Mouse (Mus musculus) heart, embryonic 14.5 days (tissue): Measurements from ENCODE around the gene Flt3l. TPM values are rescaled to one million over a fixed set of nuclear protein-coding genes. Genes with fewer than 3 reads are reported as not detected.

Source experiments
- ATAC-seq: fragments of 200-750 bp; cut with Nextera tagmentation; 2 replicates; pipeline ENCODE4 v1.8.0; 2017; ENCODE audit warnings: low read depth, moderate TSS enrichment; ENCODE audit not compliant: insufficient number of reproducible peaks, insufficient read depth, low FRiP score
- H3K27ac ChIP-seq, 2 experiments: fragments of 200-500 bp in 1 of 2; fragments of 300-500 bp in 1 of 2; sonication (generic) in 1 of 2; replicated peaks in 1 of 2; 2 replicates each; pipeline ENCODE4 v1.5.1; 2012 to 2014; ENCODE audit warnings: low read depth in 2 of 2, low read length in 2 of 2, control low read depth in 1 of 2, mild to moderate bottlenecking in 1 of 2, mixed read lengths in 1 of 2; ENCODE audit not compliant: control insufficient read depth in 1 of 2, insufficient read depth in 1 of 2
- H3K27me3 ChIP-seq: fragments of 300-500 bp; sonication (generic); 2 replicates; pipeline ENCODE4 v1.6.1; 2014; ENCODE audit warnings: mild to moderate bottlenecking, low read length, control low read depth; ENCODE audit not compliant: control insufficient read depth, insufficient read depth
- H3K36me3 ChIP-seq: fragments of 300-500 bp; sonication (generic); 2 replicates; pipeline ENCODE4 v1.6.1; 2014; ENCODE audit warnings: mild to moderate bottlenecking, control low read depth, low read length, mixed read lengths; ENCODE audit not compliant: control insufficient read depth, insufficient read depth
- H3K4me1 ChIP-seq, 2 experiments: fragments of 200-500 bp in 1 of 2; fragments of 300-500 bp in 1 of 2; sonication (generic) in 1 of 2; 2 replicates each; pipeline ENCODE4 v1.6.1; 2012 to 2014; ENCODE audit warnings: low read length in 2 of 2, control low read depth in 1 of 2, mixed read lengths in 1 of 2; ENCODE audit not compliant: control insufficient read depth in 2 of 2, insufficient read depth in 2 of 2
- H3K4me2 ChIP-seq: fragments of 300-500 bp; sonication (generic); 2 replicates; pipeline ENCODE4 v1.6.1; 2014; ENCODE audit warnings: mild to moderate bottlenecking, low read length
- H3K4me3 ChIP-seq, 2 experiments: fragments of 200-500 bp in 1 of 2; fragments of 300-500 bp in 1 of 2; sonication (generic) in 1 of 2; 2 replicates each; pipeline ENCODE4 v1.5.1; 2012 to 2014; ENCODE audit warnings: low read length in 2 of 2, mild to moderate bottlenecking in 2 of 2, control low read depth in 1 of 2, low read depth in 1 of 2, moderate library complexity in 1 of 2; ENCODE audit not compliant: control insufficient read depth in 1 of 2, insufficient read depth in 1 of 2
- H3K9ac ChIP-seq: fragments of 300-500 bp; sonication (generic); 2 replicates; pipeline ENCODE4 v1.6.1; 2014; ENCODE audit warnings: mild to moderate bottlenecking, low read length
- H3K9me3 ChIP-seq: fragments of 300-500 bp; sonication (generic); 2 replicates; pipeline ENCODE4 v1.6.1; 2016; ENCODE audit warnings: low read length, control low read depth; ENCODE audit not compliant: control insufficient read depth
- WGBS: fragments of 180-500 bp; shearing (Covaris S2); extraction: QIAGEN DNeasy Blood & Tissue Kit; methylation state at CpG from one replicate; pipeline ENCODE4 v1.1.7; 2014; 5-methylcytosine and 5-hydroxymethylcytosine counted together
- polyA plus RNA-seq: library from polyadenylated mRNA; unstranded; fragments of >200 nt; fragmentation: Nextera tagmentation; extraction: Ambion mirVana; gene quantifications from 2 replicates; pipeline ENCODE4 v1.2.1, GENCODE M21; 2014

Gene Flt3l
- polyA plus RNA-seq, 1 experiment from 2014 or later, result 1.3 TPM

GRCm38 (mm10) chr7:45163735-45164490, 27.7 kb upstream of the Flt3l start, which contains the start of gene Slc17a7:
Slc17a7 (plus strand) TSS chr7:45163949.
- Histone ChIP-seq H3K9me3 (peaks cover 5% of the 10 kb centered on the region), H3K4me2 (peak within 1 kb of the TSS; percentile 62), H3K36me3 (peaks cover 20% of the 10 kb centered on the region), H3K4me3 (peak within 1 kb of the TSS; percentile 31 to 35), H3K4me1 (peaks cover 6 to 10% of the 10 kb centered on the region in 2 experiments; a peak in 3 of 4 replicates), H3K27ac (no peak within 1 kb of the TSS), H3K27me3 (peaks cover 66% of the 10 kb centered on the region), H3K9ac (peak within 1 kb of the TSS; percentile 42; the same call in 1 of the 2 replicates)
- no peak for ATAC-seq
- WGBS, result 4% methylated on average over 32 of the region's 41 CpGs

GRCm38 (mm10) chr7:45162996-45163615, 26.9 kb upstream of the Flt3l start:
- Histone ChIP-seq H3K9me3 (no peaks in the 10 kb centered on the region), H3K36me3 (peaks cover 25% of the 10 kb centered on the region), H3K27ac (no peak overlapping the region), H3K4me2 (no peak overlapping the region), H3K4me3 (no peak overlapping the region), H3K27me3 (peaks cover 58% of the 10 kb centered on the region), H3K4me1 (peaks cover 6 to 10% of the 10 kb centered on the region in 2 experiments; a peak in 3 of 4 replicates), H3K9ac (no peak overlapping the region)
- ATAC-seq, result no peak
- WGBS, result 76% methylated on average over 9 of the region's 9 CpGs

- Histone ChIP-seq H3K4me2 (peak overlapping the region; percentile 72), H3K27ac (no peak overlapping the region), H3K4me1 (peaks cover 6 to 10% of the 10 kb centered on the region in 2 experiments; a peak in 3 of 4 replicates), H3K27me3 (peaks cover 52% of the 10 kb centered on the region), H3K9ac (no peak overlapping the region), H3K4me3 (peak overlapping the region; percentile 35 to 43; a peak in 3 of 4 replicates), H3K36me3 (peaks cover 30% of the 10 kb centered on the region), H3K9me3 (no peaks in the 10 kb centered on the region)
- WGBS, result 27% methylated on average over 6 of the region's 6 CpGs
- no peak for ATAC-seq
These were observed 26.3 kb upstream of the Flt3l start for GRCm38 (mm10) chr7:45162551-45162950.

- peak; percentile 60 for ATAC-seq
- peak overlapping the region; percentile 72 for H3K4me2 ChIP-seq
- no peak overlapping the region for H3K27ac ChIP-seq
- H3K9ac ChIP-seq, result peak overlapping the region; percentile 36; the same call in 1 of the 2 replicates
- H3K4me1 ChIP-seq, result peaks cover 6 to 10% of the 10 kb centered on the region in 2 experiments; a peak in 3 of 4 replicates
- 5% methylated on average over 35 of the region's 35 CpGs for WGBS
- H3K36me3 ChIP-seq, result peaks cover 33% of the 10 kb centered on the region
- H3K27me3 ChIP-seq, result peaks cover 45% of the 10 kb centered on the region
- H3K4me3 ChIP-seq, result peak overlapping the region; percentile 35 to 43
- no peaks in the 10 kb centered on the region for H3K9me3 ChIP-seq
These were observed 25.6 kb upstream of the Flt3l start for GRCm38 (mm10) chr7:45161612-45162473.

- ATAC-seq, result no peak
- no peak overlapping the region for H3K9ac ChIP-seq
- no peaks in the 10 kb centered on the region for H3K9me3 ChIP-seq
- no peak overlapping the region for H3K4me3 ChIP-seq
- no peak overlapping the region for H3K4me2 ChIP-seq
- H3K36me3 ChIP-seq, result peaks cover 39% of the 10 kb centered on the region
- peaks cover 6 to 10% of the 10 kb centered on the region in 2 experiments; a peak in 3 of 4 replicates for H3K4me1 ChIP-seq
- no peak overlapping the region for H3K27ac ChIP-seq
- WGBS, result 87% methylated on average over 3 of the region's 3 CpGs
- H3K27me3 ChIP-seq, result peaks cover 35% of the 10 kb centered on the region
These were observed 24.6 kb upstream of the Flt3l start for GRCm38 (mm10) chr7:45160866-45161265.

DNA sequence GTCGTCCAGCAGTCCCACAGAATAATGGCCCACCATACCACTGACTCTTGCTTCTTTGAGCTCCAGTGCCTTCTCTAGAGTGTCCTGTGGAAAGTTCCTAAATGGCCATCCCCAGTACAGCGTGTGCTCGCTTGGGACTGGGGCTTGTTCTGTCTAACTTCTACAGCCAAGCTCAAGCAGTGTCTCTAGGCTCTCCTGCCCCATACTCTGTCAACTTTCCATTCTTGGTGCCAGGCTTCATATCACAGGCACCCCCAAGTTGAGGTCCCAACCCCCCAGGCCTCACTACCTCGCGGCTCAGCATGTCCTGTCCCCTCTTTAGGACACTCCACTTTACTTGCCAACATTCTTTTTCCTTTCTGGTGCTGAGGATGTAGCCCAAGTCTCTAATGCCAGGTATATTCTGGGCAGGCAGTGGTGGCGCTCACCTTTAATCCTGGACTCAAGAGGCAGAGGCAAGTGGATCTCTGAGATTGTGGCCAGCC, 24.1 kb upstream of the Flt3l start:
- Histone ChIP-seq H3K9me3 (no peaks in the 10 kb centered on the region), H3K4me1 (peaks cover 6 to 10% of the 10 kb centered on the region in 2 experiments; a peak in 3 of 4 replicates), H3K27me3 (peaks cover 30% of the 10 kb centered on the region), H3K36me3 (peaks cover 39% of the 10 kb centered on the region), H3K4me2 (no peak overlapping the region), H3K27ac (no peak overlapping the region), H3K4me3 (no peak overlapping the region), H3K9ac (no peak overlapping the region)
- ATAC-seq, result no peak
- WGBS, result 89% methylated on average over 6 of the region's 6 CpGs

GRCm38 (mm10) chr7:45158991-45159390, 22.8 kb upstream of the Flt3l start:
- H3K9me3 ChIP-seq, result no peaks in the 10 kb centered on the region
- no peak overlapping the region for H3K9ac ChIP-seq
- ATAC-seq, result no peak
- 92% methylated on average over 6 of the region's 6 CpGs for WGBS
- peaks cover 39% of the 10 kb centered on the region for H3K36me3 ChIP-seq
- peaks cover 16% of the 10 kb centered on the region for H3K27me3 ChIP-seq
- no peak overlapping the region for H3K4me2 ChIP-seq
- no peak overlapping the region for H3K4me3 ChIP-seq
- peaks cover 6 to 8% of the 10 kb centered on the region in 2 experiments; a peak in 2 of 4 replicates for H3K4me1 ChIP-seq
- H3K27ac ChIP-seq, result no peak overlapping the region
